Comparison of ENCODE assay signal across 8 mouse cellular contexts in genomic region chrX:10484872-10485569, GRCm38 (mm10). TPM values are rescaled to one million over a fixed set of nuclear protein-coding genes. Genes with fewer than 3 reads are reported as not detected.
A peak's percentile ranks its signal among the peaks of the same experiment; 100 is the strongest.
DNase-seq lines count a peak whose midpoint lies in the region; ATAC-seq and TF ChIP-seq lines count a peak whose summit lies in the region.

Tspan7 (plus strand) TSS chrX:10485158.

- H3K4me2 ChIP-seq in hindbrain, postnatal 0 days (ENCODE audit: low read depth, low read length), result peak within 1 kb of the TSS; percentile 58

- H3K36me3 ChIP-seq in hindbrain, postnatal 0 days (ENCODE audit: insufficient read depth, low read length), result no peaks in the 10 kb centered on the region

- intact Hi-C loops in left cerebral cortex, postnatal 10 days (cut with DNase I), result no loop called here

- H3K27me3 ChIP-seq in hindbrain, postnatal 0 days (ENCODE audit: insufficient read depth, low read length), result no peaks in the 10 kb centered on the region

- peak; percentile 77 for DNase-seq in adrenal gland, postnatal 14 days
- peak; percentile 62 for DNase-seq in embryo, embryonic 10.5 days (ENCODE audit: low spot score)
- peak; percentile 49 for DNase-seq in gastrocnemius, postnatal 25 days
- peak; percentile 83 for DNase-seq in hindbrain, postnatal 0 days (ENCODE audit: low spot score)
- DNase-seq in left cerebral cortex, postnatal 10 days (ENCODE audit: extremely low spot score in 1 of 2, low spot score in 2 of 2), result peak; percentile 45 to 79
- peak; percentile 47 to 53 for DNase-seq in right cerebral cortex, adult 2 months (ENCODE audit: low spot score in 2 of 2)

- H3K4me3 ChIP-seq in hindbrain, postnatal 0 days (ENCODE audit: low read length), result peak within 1 kb of the TSS; percentile 52

- H3K9me3 ChIP-seq in hindbrain, postnatal 0 days (ENCODE audit: low read length), result no peaks in the 10 kb centered on the region

- H3K4me1 ChIP-seq in hindbrain, postnatal 0 days (ENCODE audit: insufficient read depth, low read length), result no peaks in the 10 kb centered on the region

- TF ChIP-seq CTCF in hindbrain, postnatal 0 days (IDR thresholded peaks at IDR 0.05; ENCODE audit: low read depth), result no peak

- 24% methylated on average over 35 of the region's 41 CpGs for WGBS in hindbrain, postnatal 0 days

- H3K27ac ChIP-seq in hindbrain, postnatal 0 days, result peak within 1 kb of the TSS; percentile 76

- H3K9ac ChIP-seq in hindbrain, postnatal 0 days (replicated peaks; ENCODE audit: low read length), result peak within 1 kb of the TSS; percentile 65

- ATAC-seq in hindbrain, postnatal 0 days, result peak; percentile 83
- ATAC-seq in megakaryocyte, adult 5-6 weeks (ENCODE audit: poor library complexity, severe bottlenecking), result peak; percentile 30; the same call in 1 of the 2 replicates
- ATAC-seq in activated CD4-positive, CD25-positive, alpha-beta regulatory T cell, adult 4 months, result no peak

RNA-seq across cellular contexts. Expression of gene Tspan7, which starts in this region (rescaled TPM):
- total RNA-seq in adrenal gland, postnatal 14 days (2021), result 84.3 and 88.3 TPM in 2 replicates
- total RNA-seq in gastrocnemius, postnatal 25 days (2021), result 100 to 1,000 TPM in 1 of 2 experiments, 10 to 100 TPM in 1; 96.4 to 136 TPM
- total RNA-seq in hindbrain, postnatal 0 days (2014; rRNA removed), result 275 and 297 TPM in 2 replicates
- 658 and 669 TPM in 2 replicates for polyA plus RNA-seq in hindbrain, postnatal 0 days (2015; fragmentation: Nextera tagmentation; extraction: Ambion mirVana)
- 100 to 1,000 TPM; 876 to 991 TPM for total RNA-seq in left cerebral cortex, postnatal 10 days (2021)
- total RNA-seq in megakaryocyte, adult 5-6 weeks (2015), result 0.18 TPM in 1 of 2 replicates, not detected in the other
- total RNA-seq in megakaryocyte, adult 5-6 weeks (2017), result not detected in 2 replicates
- under 1 TPM in 1 of 2 experiments, not detected in 1; 0.19 TPM for polyA plus RNA-seq in activated CD4-positive, CD25-positive, alpha-beta regulatory T cell, adult 4 months (2017; shearing (Covaris generic))

Comparison
In these comparisons a context has a peak if more than half of its experiments do, and no peak if none do; other contexts are left out.
1. RNA of gene Tspan7 (total RNA-seq): 876 to 991 TPM in left cerebral cortex, postnatal 10 days, 275 to 297 TPM in hindbrain, postnatal 0 days, 96.4 to 136 TPM in gastrocnemius, postnatal 25 days and 84.3 to 88.3 TPM in adrenal gland, postnatal 14 days; 0.18 TPM in megakaryocyte, adult 5-6 weeks; every median in the first group is over 10 times any median in the second.
2. RNA of gene Tspan7 (polyA plus RNA-seq): 658 to 669 TPM in hindbrain, postnatal 0 days; 0.19 TPM in activated CD4-positive, CD25-positive, alpha-beta regulatory T cell, adult 4 months; every median in the first group is over 100 times any median in the second.
3. Peak in ATAC-seq in megakaryocyte, adult 5-6 weeks; RNA of the gene not detected or under 1 TPM.
4. Peak in every context shown above with its lines, with median percentiles within 50 percentile points of each other: DNase-seq.